Mouse (Mus musculus) neural tube, embryonic 11.5 days (tissue): ENCODE data around the gene Rgs17. TPM values are rescaled to one million over a fixed set of nuclear protein-coding genes. Genes with fewer than 3 reads are reported as not detected.

Experiments used
- ATAC-seq: fragments of 200-750 bp; cut with Nextera tagmentation; 2 replicates; pipeline ENCODE4 v1.8.0; 2017; ENCODE audit warnings: moderate number of reproducible peaks, mild to moderate bottlenecking, moderate TSS enrichment, moderate library complexity; ENCODE audit not compliant: insufficient read depth, low FRiP score, low TSS enrichment
- DNase-seq: peaks from one replicate; pipeline ENCODE4 v3.0.0-alpha.2; 2015; ENCODE audit warnings: low spot score
- H3K27ac ChIP-seq: fragments of 300-500 bp; sonication (generic); 2 replicates; pipeline ENCODE4 v1.5.1; 2014; ENCODE audit warnings: low read depth, mild to moderate bottlenecking, low read length
- H3K27me3 ChIP-seq: fragments of 300-500 bp; sonication (generic); 2 replicates; pipeline ENCODE4 v1.6.1; 2014; ENCODE audit warnings: mild to moderate bottlenecking, low read length, mixed read lengths; ENCODE audit not compliant: control insufficient read depth, insufficient read depth
- H3K36me3 ChIP-seq: fragments of 300-500 bp; sonication (generic); 2 replicates; pipeline ENCODE4 v1.6.1; 2014; ENCODE audit warnings: mild to moderate bottlenecking, low read length, moderate library complexity, mixed read lengths; ENCODE audit not compliant: control insufficient read depth, insufficient read depth
- H3K4me1 ChIP-seq: fragments of 300-500 bp; sonication (generic); 2 replicates; pipeline ENCODE4 v1.6.1; 2014; ENCODE audit warnings: low read length, mixed read lengths; ENCODE audit not compliant: control insufficient read depth, insufficient read depth
- H3K4me2 ChIP-seq: fragments of 300-500 bp; sonication (generic); 2 replicates; pipeline ENCODE4 v1.6.1; 2014; ENCODE audit warnings: low read depth, mild to moderate bottlenecking, moderate library complexity
- H3K4me3 ChIP-seq: fragments of 300-500 bp; sonication (generic); 2 replicates; pipeline ENCODE4 v1.5.1; 2014; ENCODE audit warnings: low read depth, low read length
- H3K9ac ChIP-seq: fragments of 300-500 bp; sonication (generic); 2 replicates; pipeline ENCODE4 v1.6.1; 2014; ENCODE audit warnings: mild to moderate bottlenecking, low read length
- H3K9me3 ChIP-seq: fragments of 300-500 bp; sonication (generic); 2 replicates; pipeline ENCODE4 v1.6.1; 2016; ENCODE audit warnings: low read length; ENCODE audit not compliant: control insufficient read depth
- WGBS: fragments of 180-500 bp; shearing (Covaris S2); extraction: QIAGEN DNeasy Blood & Tissue Kit; methylation state at CpG from one replicate; pipeline ENCODE4 v1.1.7; 2014; 5-methylcytosine and 5-hydroxymethylcytosine counted together
- polyA plus RNA-seq: library from polyadenylated mRNA; unstranded; fragments of >200 nt; fragmentation: Nextera tagmentation; extraction: Ambion mirVana; gene quantifications from 2 replicates; pipeline ENCODE4 v1.2.1, GENCODE M21; 2014

The Rgs17 gene
- polyA plus RNA-seq, 1 experiment from 2014 or later = 3.1 TPM

DNA sequence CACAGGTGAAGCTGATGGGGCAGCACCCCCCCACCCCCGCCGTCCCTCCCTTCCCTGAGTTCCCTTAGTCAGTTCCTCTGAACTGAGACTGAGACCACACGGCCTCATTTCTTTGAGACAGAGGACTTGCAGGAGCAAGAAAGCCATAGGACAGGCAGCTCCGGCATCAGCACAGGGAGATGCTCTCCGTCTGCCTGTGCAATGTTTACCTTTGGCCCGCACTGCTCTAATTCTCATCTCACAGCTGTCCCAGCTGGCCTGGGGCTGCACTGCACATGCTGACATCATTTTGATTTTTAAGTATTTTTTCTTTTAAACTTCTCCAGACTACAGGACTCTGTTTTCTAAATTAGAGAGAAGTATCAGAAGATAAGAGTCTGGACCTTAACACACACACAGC lies 119.3 kb downstream of the Rgs17 start:
- H3K36me3 ChIP-seq = 0 out of 2 replicates have a peak, but pooled peaks cover 2% of the 10 kb centered on the region
- H3K4me1 ChIP-seq = peaks cover 7% of the 10 kb centered on the region
- H3K4me3 ChIP-seq = peak overlapping the region; percentile 74
- WGBS = 38% methylated on average over 6 of the region's 6 CpGs
- DNase-seq (no peak), ATAC-seq (no peak)
- H3K9me3 ChIP-seq = no peaks in the 10 kb centered on the region
- no peak overlapping the region for H3K27ac ChIP-seq
- H3K27me3 ChIP-seq = no peaks in the 10 kb centered on the region
- no peak overlapping the region for H3K9ac ChIP-seq
- H3K4me2 ChIP-seq = peak overlapping the region; percentile 35

DNA sequence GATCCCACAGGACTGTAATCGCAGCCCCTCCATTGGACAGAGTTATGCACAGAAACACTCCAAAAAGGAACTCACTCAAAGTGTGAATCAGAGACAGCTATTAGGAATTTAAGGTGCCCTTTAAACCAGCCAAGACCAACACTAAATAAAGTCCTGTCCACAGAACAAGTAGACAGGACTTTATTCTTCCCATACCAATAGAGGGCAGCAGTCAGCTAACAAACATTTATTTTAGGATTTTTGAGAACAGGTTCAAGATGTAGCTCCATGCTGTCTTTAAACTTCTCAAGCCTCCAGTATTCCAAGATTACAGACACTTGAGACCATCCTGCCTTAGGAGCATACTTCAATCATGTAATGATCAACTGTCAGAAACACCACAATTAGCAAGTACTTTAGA lies 121.7 kb downstream of the Rgs17 start:
- ATAC-seq = no peak
- H3K9me3 ChIP-seq = no peaks in the 10 kb centered on the region
- peaks cover 7% of the 10 kb centered on the region for H3K4me1 ChIP-seq
- no peak overlapping the region for H3K4me3 ChIP-seq
- H3K27ac ChIP-seq = no peak overlapping the region
- DNase-seq = no peak
- no peaks in the 10 kb centered on the region for H3K27me3 ChIP-seq
- H3K36me3 ChIP-seq = 0 out of 2 replicates have a peak, but pooled peaks cover 2% of the 10 kb centered on the region
- H3K9ac ChIP-seq = no peak overlapping the region
- 97% methylated on average over 1 of the region's 1 CpGs for WGBS
- no peak overlapping the region for H3K4me2 ChIP-seq

DNA sequence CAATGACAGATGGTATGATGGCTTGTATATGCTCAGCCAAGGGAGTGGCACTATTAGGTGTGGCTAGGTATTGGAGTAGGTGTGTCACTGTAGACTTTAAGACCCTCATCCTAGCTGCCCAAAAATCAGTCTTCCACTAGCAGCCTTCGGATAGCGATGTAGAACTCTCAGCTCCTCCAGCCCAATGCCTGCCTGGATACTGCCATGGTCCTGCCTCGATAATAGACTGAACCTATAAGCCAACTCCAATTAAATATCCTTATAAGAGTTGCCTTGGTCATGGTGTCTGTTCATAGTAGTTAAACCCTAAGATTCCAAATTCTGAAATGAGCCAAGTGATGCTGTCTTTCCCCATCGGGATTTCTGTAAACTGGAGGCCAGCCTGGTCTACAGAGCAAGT lies 124.1 kb downstream of the Rgs17 start:
- H3K27ac ChIP-seq = no peak overlapping the region
- ATAC-seq (no peak), DNase-seq (no peak)
- H3K4me1 ChIP-seq = peaks cover 6% of the 10 kb centered on the region
- H3K4me3 ChIP-seq = no peak overlapping the region
- 93% methylated on average over 4 of the region's 4 CpGs for WGBS
- H3K4me2 ChIP-seq = no peak overlapping the region
- no peak overlapping the region for H3K9ac ChIP-seq
- 0 out of 2 replicates have a peak, but pooled peaks cover 2% of the 10 kb centered on the region for H3K36me3 ChIP-seq
- H3K9me3 ChIP-seq = no peaks in the 10 kb centered on the region
- H3K27me3 ChIP-seq = no peaks in the 10 kb centered on the region

DNA sequence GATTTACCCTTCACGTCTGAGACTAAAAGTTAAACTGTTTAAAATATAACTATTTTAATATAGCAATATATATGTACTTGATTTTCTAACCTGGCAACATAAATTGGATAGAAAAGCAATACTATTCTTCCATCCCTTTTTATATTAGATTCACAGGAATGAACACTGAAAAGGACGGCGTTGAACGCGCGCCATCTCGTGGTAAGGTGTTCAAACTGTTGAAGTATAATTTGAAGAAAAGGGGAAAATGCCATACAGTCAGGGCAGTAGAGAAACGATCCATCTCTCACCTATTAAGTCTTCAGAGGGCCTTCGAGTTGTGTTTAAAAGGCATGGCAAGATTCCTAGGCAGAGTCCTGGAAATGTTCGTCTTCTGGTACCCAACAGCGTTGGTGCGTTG lies 131.5 kb downstream of the Rgs17 start:
- peak; percentile 59 for DNase-seq
- no peaks in the 10 kb centered on the region for H3K9me3 ChIP-seq
- H3K4me3 ChIP-seq = no peak overlapping the region

DNA sequence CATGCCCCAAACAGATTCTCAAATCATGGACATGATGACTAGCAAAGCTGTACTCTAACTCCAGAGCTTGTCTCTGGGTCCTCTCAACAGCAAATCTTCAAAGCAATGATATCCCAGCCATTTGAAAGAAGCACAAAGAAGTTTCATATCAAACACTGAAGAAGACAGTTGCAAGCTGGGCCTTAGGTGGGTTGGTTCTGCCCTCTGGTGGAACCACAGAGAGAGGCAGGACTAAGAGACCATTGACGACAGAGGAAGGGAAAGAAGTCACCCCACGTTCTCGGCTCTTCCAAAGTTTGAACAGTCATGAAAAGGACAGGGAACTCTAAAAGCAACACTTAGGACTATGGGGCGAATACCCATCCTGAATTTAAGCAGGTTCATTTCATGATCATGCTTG lies 135.3 kb downstream of the Rgs17 start:
- DNase-seq = no peak
- no peak for ATAC-seq
- WGBS = 31% methylated on average over 4 of the region's 4 CpGs

More for the DNA sequence above, 131.5 kb downstream of the Rgs17 start:
- Histone ChIP-seq H3K27ac (no peak overlapping the region), H3K4me2 (no peak overlapping the region), H3K27me3 (no peaks in the 10 kb centered on the region), H3K36me3 (no peaks in the 10 kb centered on the region), H3K4me1 (no peaks in the 10 kb centered on the region), H3K9ac (no peak overlapping the region)
- 26% methylated on average over 12 of the region's 12 CpGs for WGBS
- ATAC-seq = no peak

More for the DNA sequence above, 135.3 kb downstream of the Rgs17 start:
- Histone ChIP-seq H3K36me3 (no peaks in the 10 kb centered on the region), H3K27me3 (no peaks in the 10 kb centered on the region), H3K9me3 (no peaks in the 10 kb centered on the region), H3K9ac (no peak overlapping the region), H3K4me3 (no peak overlapping the region), H3K4me1 (no peaks in the 10 kb centered on the region), H3K4me2 (no peak overlapping the region), H3K27ac (no peak overlapping the region)

Other genes with a start within 250 kb of the Rgs17 start
- gene Fbxo5, start 116.8 kb downstream of the Rgs17 start, polyA plus RNA-seq = 75.1 and 86.3 TPM in 2 replicates
- gene Mtrf1l, start 98.5 kb downstream of the Rgs17 start, polyA plus RNA-seq = 11.7 and 12.3 TPM in 2 replicates